Mouse (Mus musculus) thymus, adult 2 months (tissue): ENCODE measurements around the gene Gipr. TPM values are rescaled to one million over a fixed set of nuclear protein-coding genes. Genes with fewer than 3 reads are reported as not detected.

Experiments used
- DNase-seq: peaks from one replicate; pipeline ENCODE4 v3.0.0; 2021
- H3K27ac ChIP-seq: fragments of 200-500 bp; 2 replicates; pipeline ENCODE4 v1.5.1; 2012; ENCODE audit warnings: low read length, control low read depth; ENCODE audit not compliant: control insufficient read depth, insufficient read depth
- H3K27me3 ChIP-seq: fragments of 200-500 bp; 2 replicates; pipeline ENCODE4 v1.6.1; 2012; ENCODE audit warnings: mild to moderate bottlenecking, low read length, moderate library complexity, mixed read lengths; ENCODE audit not compliant: control insufficient read depth, insufficient read depth
- H3K36me3 ChIP-seq: fragments of 200-500 bp; 2 replicates; pipeline ENCODE4 v1.6.1; 2012; ENCODE audit warnings: mild to moderate bottlenecking, low read length, moderate library complexity; ENCODE audit not compliant: control insufficient read depth, insufficient read depth
- H3K4me1 ChIP-seq: fragments of 200-500 bp; replicated peaks from 2 replicates; pipeline ENCODE4 v1.6.1; 2012; ENCODE audit warnings: low read length; ENCODE audit not compliant: control insufficient read depth, insufficient read depth
- H3K4me3 ChIP-seq: fragments of 200-500 bp; 2 replicates; pipeline ENCODE4 v1.5.1; 2012; ENCODE audit warnings: mild to moderate bottlenecking, low read length, control low read depth, moderate library complexity; ENCODE audit not compliant: control insufficient read depth, insufficient read depth
- CTCF ChIP-seq: fragments of 200-500 bp; IDR thresholded peaks from 2 replicates; pipeline ENCODE4 v1.5.1; 2012; ENCODE audit warnings: mild to moderate bottlenecking, control low read depth, low read length, moderate library complexity, borderline replicate concordance; ENCODE audit not compliant: control insufficient read depth, poor library complexity, insufficient read depth; ENCODE audit errors: extremely low read depth
- POLR2A ChIP-seq: fragments of 200-500 bp; IDR thresholded peaks from 2 replicates; pipeline ENCODE4 v1.6.1; 2012; ENCODE audit warnings: mild to moderate bottlenecking, low read length, control low read depth, moderate library complexity; ENCODE audit not compliant: control insufficient read depth, poor library complexity, insufficient read depth; ENCODE audit errors: extremely low read depth
- WGBS: fragments of 180-500 bp; shearing (Covaris S2); methylation state at CpG from one replicate; pipeline ENCODE4 v1.1.7; 2018; 5-methylcytosine and 5-hydroxymethylcytosine counted together
- polyA plus RNA-seq: library from polyadenylated mRNA; depleted of rRNA; stranded (reverse); fragments of >200 nt; gene quantifications from 2 replicates; pipeline ENCODE4 v1.2.3, GENCODE M21; 2012

The Gipr gene
- polyA plus RNA-seq, 1 experiment, result 0.73 TPM

DNA sequence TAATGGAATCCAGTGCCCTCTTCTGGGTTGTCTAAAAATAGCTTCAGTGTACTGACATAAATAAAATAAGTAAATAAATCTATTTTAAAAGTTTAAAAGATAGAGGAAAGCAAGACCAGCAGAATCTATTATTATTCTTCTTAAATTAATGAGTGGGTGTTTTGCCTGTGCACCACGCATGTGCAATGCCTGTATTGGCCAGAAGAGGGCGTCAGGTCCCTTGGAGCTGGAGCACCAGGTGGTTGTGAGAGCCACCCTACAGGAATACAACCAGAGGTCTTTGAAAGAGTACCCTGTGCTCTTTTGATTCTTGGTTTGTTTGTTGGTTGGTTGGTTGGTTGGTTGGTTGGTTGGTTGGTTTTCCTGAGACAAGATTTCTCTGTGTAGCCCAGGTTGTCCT is 32.1 kb upstream of the Gipr start:
- Histone ChIP-seq H3K27me3 (no peaks in the 10 kb centered on the region), H3K27ac (no peak overlapping the region), H3K36me3 (no peaks in the 10 kb centered on the region), H3K4me3 (no peak overlapping the region), H3K4me1 (no peaks in the 10 kb centered on the region)
- DNase-seq, result peak; percentile 38
- WGBS, result 63% methylated on average over 2 of the region's 2 CpGs
- TF ChIP-seq CTCF (peak; percentile 63; the same call in 1 of the 2 replicates), POLR2A (no peak)

DNA sequence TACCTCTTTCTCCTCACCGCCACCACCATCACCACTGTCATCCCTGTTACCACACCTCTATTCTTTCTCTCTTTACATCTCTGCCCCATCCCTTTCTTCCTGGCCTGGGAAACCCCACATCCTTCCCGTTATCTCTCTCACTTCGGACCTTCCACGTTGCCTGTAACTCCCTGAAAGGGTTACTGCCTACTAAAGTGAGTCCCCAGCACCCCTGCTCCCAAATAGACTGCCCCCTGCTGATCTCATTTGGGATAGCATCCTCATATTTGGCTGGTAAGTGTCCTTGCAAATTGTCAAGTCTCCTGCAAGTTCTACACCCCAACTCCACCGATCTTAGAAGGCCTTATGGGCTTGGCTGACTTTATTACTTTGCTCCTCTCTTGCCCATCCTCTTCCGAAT is 30.7 kb upstream of the Gipr start:
- H3K4me1 ChIP-seq, result no peaks in the 10 kb centered on the region
- no peaks in the 10 kb centered on the region for H3K36me3 ChIP-seq
- TF ChIP-seq CTCF (no peak), POLR2A (no peak)
- 70% methylated on average over 6 of the region's 6 CpGs for WGBS
- H3K27me3 ChIP-seq, result no peaks in the 10 kb centered on the region
- DNase-seq, result peak; percentile 58
- no peak overlapping the region for H3K4me3 ChIP-seq
- no peak overlapping the region for H3K27ac ChIP-seq

DNA sequence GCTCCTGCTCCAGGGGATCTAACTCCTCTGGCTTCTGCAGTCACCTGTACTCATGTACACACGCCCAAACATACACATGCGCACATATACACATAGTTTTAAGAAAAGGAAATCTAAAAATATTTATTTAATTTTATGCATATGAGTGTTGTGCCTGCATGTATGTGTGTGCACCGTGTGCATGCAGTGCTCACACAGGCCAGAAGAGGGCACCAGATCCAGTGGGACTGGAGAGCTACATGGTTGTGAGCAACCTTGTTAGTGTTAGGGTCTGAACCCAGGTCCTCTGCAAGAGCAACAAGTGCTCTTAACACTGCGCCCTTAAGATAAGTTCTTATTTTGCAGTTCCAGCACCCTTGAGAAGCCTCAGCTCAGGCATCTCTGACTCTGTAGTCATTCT is 28.7 kb upstream of the Gipr start:
- Histone ChIP-seq H3K27me3 (no peaks in the 10 kb centered on the region), H3K36me3 (no peaks in the 10 kb centered on the region), H3K4me3 (no peak overlapping the region), H3K27ac (no peak overlapping the region), H3K4me1 (no peaks in the 10 kb centered on the region)
- no peak for TF ChIP-seq CTCF
- no peak for DNase-seq
- WGBS, result 97% methylated on average over 4 of the region's 4 CpGs

DNA sequence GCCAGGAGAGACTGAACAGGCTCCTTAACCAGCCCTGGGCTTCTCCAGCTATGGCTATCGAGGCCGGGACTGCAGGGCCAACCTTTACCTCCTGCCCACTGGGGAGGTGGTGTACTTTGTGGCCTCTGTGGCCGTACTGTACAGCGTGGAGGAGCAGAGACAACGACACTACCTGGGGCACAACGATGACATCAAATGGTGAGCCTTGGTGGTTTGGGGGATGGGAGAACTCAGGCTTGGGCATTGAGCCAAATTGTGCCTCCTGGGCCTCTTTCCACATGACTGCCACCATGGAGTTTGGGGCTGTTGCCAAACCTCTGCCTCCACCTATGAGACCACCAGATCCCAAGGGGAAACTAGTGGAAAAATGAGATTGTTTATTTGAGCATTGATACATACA is 18.8 kb upstream of the Gipr start:
- Histone ChIP-seq H3K27me3 (peaks cover under 1% of the 10 kb centered on the region; the same call in 1 of the 2 replicates), H3K4me3 (no peak overlapping the region), H3K27ac (no peak overlapping the region), H3K4me1 (peaks cover 8% of the 10 kb centered on the region), H3K36me3 (no peaks in the 10 kb centered on the region)
- WGBS, result 83% methylated on average over 6 of the region's 6 CpGs
- DNase-seq, result no peak
- TF ChIP-seq POLR2A, result no peak
- no peak for TF ChIP-seq CTCF

DNA sequence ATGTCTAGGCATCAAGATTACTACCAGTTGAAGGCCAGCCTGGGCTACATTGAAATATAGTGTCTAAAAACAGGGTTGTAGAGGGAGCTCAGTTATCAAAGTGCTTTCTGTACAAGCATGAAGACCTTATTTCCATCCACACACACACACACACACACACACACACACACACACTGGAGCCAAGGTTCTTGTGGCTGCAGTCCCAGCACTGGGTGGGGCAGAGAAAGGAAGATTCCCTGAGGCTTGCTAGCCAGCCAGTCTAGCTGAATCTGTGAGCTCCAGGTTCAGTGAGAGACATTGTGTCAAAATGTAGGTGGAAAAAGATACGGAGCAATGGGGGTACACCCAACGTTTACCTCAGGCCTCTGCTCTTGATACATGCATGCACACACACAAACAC is 18.3 kb upstream of the Gipr start:
- Histone ChIP-seq H3K27me3 (peaks cover 5% of the 10 kb centered on the region; the same call in 1 of the 2 replicates), H3K4me3 (no peak overlapping the region), H3K27ac (no peak overlapping the region), H3K36me3 (no peaks in the 10 kb centered on the region), H3K4me1 (peaks cover 12% of the 10 kb centered on the region)
- no peak for TF ChIP-seq CTCF
- TF ChIP-seq POLR2A, result no peak
- DNase-seq, result no peak
- WGBS, result 95% methylated on average over 2 of the region's 2 CpGs

DNA sequence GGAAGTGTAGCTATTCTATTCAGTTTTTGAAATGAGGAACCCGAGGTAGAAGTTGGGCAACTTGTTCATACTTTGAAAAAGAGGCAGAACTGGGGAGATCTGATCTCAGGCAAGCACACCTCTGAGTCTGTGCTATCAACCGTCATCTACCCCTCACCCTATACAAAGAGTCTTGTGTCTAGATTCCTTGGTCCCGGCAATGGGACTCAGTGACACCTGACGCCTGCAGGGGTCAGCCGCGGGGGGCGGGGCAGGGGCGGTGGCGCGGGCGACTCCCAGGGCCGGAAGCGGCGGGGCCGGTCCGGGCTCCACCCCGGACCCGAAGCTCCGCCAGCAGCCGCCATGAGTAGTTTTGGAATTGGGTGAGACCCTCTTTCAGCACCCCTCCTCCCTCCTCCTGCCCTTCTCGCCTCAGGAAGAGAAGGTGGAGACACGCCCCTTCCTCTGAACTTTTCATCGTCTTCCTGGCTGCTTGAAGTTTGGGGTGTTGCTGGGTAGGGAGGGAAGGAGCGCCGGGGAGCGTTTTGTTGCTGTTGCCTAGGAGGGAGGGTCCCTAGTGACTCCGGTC is 15.0 kb upstream of the Gipr start:
- Histone ChIP-seq H3K36me3 (no peaks in the 10 kb centered on the region), H3K4me3 (peak overlapping the region; percentile 55), H3K27me3 (peaks cover 21% of the 10 kb centered on the region), H3K27ac (no peak overlapping the region), H3K4me1 (peaks cover 17% of the 10 kb centered on the region)
- 0 out of 2 replicates have a peak, but pooled peaks have one; percentile 33 for TF ChIP-seq POLR2A
- no peak for TF ChIP-seq CTCF
- DNase-seq, result peak; percentile 65
- WGBS, result under 1% methylated on average over 27 of the region's 27 CpGs

DNA sequence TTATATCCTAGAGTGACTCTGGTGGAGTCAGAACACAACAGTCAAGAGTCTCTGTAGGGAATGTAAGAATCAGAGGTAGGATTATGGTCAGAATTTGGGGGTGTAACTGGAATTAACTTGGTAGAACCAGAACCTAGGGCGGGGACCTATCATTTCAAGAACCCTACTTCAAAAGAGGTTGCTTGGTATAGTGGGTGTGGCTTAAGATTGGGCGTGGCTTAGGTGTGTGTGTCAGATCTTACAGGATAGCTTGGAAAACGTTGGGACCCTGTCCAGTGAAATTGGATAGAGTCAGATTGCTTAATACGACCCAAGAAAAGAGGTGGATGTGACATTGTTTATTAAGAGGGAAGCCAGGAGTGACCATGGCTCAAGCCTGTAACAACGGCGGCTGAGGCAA is 14.0 kb upstream of the Gipr start:
- WGBS, result 60% methylated on average over 6 of the region's 6 CpGs
- no peak for DNase-seq
- H3K4me3 ChIP-seq, result no peak overlapping the region

More for the DNA sequence above, 14.0 kb upstream of the Gipr start:
- no peak overlapping the region for H3K27ac ChIP-seq
- H3K36me3 ChIP-seq, result no peaks in the 10 kb centered on the region
- TF ChIP-seq CTCF (no peak), POLR2A (no peak)
- peaks cover 17% of the 10 kb centered on the region for H3K4me1 ChIP-seq
- H3K27me3 ChIP-seq, result peaks cover 23% of the 10 kb centered on the region
